Mouse (Mus musculus): ENCODE results near the gene Xkr7. TPM values are rescaled to one million over a fixed set of nuclear protein-coding genes. Genes with fewer than 3 reads are reported as not detected.

Gene Xkr7
- total RNA-seq, 2 experiments from 2014 or later = 4.3 to 5.7 TPM

GRCm38 (mm10) chr2:153030422-153030821 is 1.2 kb upstream of the Xkr7 start:
- no peak for DNase-seq (ENCODE audit: low spot score in 2 of 2)
- intact Hi-C loops (cut with DNase I) = no loop called here

DNA sequence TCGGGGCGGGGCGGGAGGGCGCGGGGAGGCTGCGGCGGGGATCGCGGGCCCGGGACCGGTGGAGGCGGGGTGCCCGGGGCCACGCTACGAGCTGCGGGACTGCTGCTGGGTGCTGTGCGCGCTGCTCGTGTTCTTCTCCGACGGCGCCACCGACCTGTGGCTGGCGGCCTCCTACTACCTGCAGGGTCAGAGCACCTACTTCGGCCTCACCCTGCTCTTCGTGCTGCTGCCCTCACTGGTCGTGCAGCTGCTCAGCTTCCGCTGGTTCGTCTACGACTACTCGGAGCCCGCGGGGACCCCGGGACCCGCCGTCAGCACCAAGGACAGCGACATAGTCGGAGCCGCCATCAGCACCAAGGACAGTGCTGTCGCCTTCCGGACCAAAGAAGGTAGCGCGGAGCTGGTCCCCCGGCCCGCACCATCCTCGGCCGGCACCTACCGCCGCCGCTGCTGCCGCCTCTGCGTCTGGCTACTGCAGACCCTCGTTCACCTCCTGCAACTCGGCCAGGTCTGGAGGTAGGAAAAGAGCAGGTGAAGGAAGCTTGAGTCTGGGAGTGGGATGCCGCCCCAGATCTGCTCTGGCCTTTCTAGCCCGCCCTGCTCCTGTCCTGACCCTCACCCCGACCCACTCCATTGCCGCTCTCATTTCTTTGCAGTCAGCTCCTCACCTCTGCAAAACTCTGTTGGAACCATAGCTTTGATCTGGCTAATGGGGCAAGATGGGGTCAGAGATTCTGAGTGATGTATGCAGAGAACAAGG is 611 bp downstream of the Xkr7 start:
- DNase-seq (ENCODE audit: low spot score in 2 of 2) = peak in 1 of 2 experiments; percentile 52
- intact Hi-C loops (cut with DNase I) = no loop called here

DNA sequence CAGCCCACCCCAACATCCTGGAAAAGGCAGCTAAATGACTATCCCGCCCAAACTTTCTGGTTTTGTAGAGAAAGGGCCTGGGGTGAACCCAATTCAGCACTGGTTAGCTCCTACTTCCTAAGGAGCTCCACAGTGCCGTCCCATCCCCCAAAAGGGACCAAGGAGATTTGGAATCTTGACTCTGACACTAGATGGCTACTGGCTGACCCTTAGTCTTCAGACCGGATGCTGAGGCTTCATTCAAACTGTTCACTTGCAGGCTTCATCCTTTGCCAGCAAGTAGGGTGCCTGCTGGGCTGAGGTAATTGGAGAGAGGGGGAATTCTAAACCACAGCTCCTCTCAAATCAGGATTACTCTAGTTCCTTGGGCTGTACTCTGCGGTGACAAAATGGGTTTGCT is 1.3 kb downstream of the Xkr7 start:
- intact Hi-C loops (cut with DNase I) = no loop called here
- DNase-seq (ENCODE audit: low spot score in 2 of 2) = no peak

DNA sequence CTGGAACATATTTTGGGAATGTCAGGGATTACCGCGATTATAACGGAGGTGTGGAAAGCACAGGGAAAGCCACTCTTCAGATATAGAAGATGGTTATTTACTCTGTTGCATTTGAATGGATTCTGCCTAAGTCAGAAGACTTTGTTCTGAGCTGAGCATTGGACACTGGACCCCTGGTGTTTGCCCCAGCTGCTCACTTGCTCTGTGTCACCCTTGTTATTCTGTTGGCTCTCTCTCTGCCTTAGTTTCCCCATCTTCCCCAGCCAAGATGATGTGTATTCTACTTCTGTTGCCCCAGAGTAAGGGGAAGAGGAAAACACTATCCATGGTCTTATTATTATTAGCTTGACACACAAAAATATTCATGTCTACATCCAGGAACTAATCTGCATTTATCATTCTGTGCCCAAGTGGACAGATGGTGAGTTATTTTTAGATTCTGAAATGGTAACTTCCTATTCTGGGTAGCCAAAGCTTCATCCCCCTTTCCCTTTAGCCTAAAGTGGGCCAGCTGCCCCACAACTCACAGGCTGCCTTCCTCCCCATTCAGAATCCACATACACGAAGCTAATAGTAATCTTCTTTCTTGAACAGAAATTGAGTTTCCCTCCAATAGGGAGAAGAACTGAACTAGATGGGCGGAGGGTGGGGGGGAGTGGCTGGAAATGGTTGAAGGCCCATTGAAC is 2.0 kb downstream of the Xkr7 start:
- DNase-seq (ENCODE audit: low spot score in 2 of 2) = peak in 1 of 2 experiments; percentile 47
- intact Hi-C loops (cut with DNase I) = no loop called here

DNA sequence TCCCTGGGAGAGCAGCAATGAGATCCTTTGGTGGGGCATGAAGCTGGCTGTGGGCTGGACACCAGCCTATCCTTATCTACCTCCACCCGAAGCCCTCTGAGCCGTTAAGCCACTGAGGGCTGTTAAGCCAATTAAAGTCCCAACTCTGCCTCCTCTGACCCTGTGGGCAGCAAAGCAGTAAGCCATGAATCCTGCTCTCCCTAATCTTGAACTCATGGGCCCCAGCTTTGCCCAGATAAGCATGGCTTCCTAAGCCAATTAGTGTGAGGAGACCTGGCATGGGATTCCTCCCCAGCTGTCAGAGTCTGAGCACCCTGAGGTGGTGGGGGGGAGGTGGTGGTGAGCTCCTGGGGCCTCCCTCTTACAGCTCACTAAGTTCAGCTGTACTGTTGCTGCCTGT is 5.0 kb downstream of the Xkr7 start:
- intact Hi-C loops (cut with DNase I) = no loop called here
- DNase-seq (ENCODE audit: low spot score in 2 of 2) = no peak

DNA sequence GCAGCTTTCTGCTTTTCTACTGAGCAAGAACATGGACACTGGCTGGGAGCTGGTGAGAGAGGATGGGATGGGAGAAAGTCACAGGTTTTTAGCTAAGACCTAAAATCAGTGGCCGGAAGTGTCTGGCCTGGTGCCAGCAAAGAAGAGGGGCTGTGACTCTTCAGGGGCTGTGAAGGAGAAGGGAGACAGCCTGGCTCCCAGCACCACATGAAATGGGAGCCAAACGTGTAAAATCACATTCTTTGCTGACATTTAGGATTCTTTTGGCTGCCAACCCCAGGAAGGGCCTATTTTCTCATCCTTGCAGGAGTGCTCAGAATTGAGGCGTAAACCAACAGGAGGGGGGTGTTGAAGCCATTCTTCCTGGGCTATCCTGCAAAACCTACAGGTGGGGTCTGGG is 12.2 kb downstream of the Xkr7 start:
- DNase-seq (ENCODE audit: low spot score in 2 of 2) = peak in 1 of 2 experiments; percentile 53
- intact Hi-C loops (cut with DNase I) = no loop called here

- peak; percentile 56 to 86 for DNase-seq (ENCODE audit: low spot score in 2 of 2)
- intact Hi-C loops (cut with DNase I) = no loop called here
These were observed 14.2 kb downstream of the Xkr7 start for GRCm38 (mm10) chr2:153045884-153046299.

GRCm38 (mm10) chr2:153047828-153048465 is 16.3 kb downstream of the Xkr7 start:
- DNase-seq (ENCODE audit: low spot score in 2 of 2) = peak in 1 of 2 experiments; percentile 74

GRCm38 (mm10) chr2:153049288-153049996 is 17.8 kb downstream of the Xkr7 start:
- DNase-seq (ENCODE audit: low spot score in 2 of 2) = peak; percentile 33 to 77
- intact Hi-C loops (cut with DNase I) = no loop called here

More at GRCm38 (mm10) chr2:153047828-153048465, 16.3 kb downstream of the Xkr7 start:
- intact Hi-C loops (cut with DNase I) = no loop called here

DNA sequence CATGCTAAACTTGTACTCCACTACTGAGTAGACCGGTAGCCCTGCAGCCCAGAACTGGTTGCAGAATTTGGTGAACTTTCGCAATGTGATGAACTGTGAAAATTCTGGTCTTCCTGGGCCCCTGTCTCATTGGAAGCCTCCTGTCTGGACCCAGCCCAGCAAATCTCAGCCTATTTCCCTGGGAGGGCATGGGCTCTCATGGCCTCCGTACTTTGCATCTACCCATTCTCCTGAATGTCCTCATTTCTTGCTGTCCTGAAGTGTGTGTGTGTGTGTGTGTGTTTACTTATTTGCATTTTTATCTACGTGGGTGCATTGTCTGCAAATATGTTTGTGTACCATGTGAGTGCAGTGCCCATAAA is 18.3 kb downstream of the Xkr7 start:
- intact Hi-C loops (cut with DNase I) = loop anchor here (10.0 kb wide), 1 partner anchor 135 kb away; the partner anchor contains the start of gene Mylk2
- DNase-seq (ENCODE audit: low spot score in 2 of 2) = no peak

DNA sequence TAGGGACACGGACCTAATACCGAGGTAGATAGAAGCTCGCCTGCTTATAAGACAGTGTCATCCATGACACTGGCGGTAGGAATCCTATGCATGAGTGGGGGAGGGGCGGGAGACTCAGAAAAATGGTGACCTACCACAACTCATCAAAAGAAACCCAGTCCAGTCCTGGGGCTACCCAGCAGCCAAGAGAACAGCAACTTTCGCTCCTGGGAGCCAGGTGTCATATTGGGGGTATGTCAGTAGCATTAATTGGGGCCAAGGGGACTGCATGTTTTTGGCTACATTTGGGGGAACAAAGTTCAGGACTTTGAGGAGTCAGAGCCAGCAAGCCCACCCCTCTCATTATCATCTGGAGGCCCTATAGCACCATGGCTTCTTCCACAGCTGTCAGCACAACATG is 19.4 kb downstream of the Xkr7 start:
- intact Hi-C loops (cut with DNase I) = loop anchor here (10.0 kb wide), 1 partner anchor 136 kb away; the partner anchor contains the start of gene Mylk2

GRCm38 (mm10) chr2:153051537-153051936 is 19.9 kb downstream of the Xkr7 start:
- no peak for DNase-seq (ENCODE audit: low spot score in 2 of 2)
- intact Hi-C loops (cut with DNase I) = loop anchor here (10.0 kb wide), 1 partner anchor 137 kb away; the partner anchor contains the start of gene Mylk2

More for the DNA sequence above, 19.4 kb downstream of the Xkr7 start:
- DNase-seq (ENCODE audit: low spot score in 2 of 2) = no peak

GRCm38 (mm10) chr2:153052700-153053351 is 21.2 kb downstream of the Xkr7 start:
- no peak for DNase-seq (ENCODE audit: low spot score in 2 of 2)
- intact Hi-C loops (cut with DNase I) = loop anchor here (10.0 kb wide), 1 partner anchor 138 kb away; the partner anchor contains the start of gene Mylk2

- no peak for DNase-seq (ENCODE audit: low spot score in 2 of 2)
- intact Hi-C loops (cut with DNase I) = loop anchor here (10.0 kb wide), 1 partner anchor 139 kb away; the partner anchor contains the start of gene Mylk2
These were observed 22.2 kb downstream of the Xkr7 start for GRCm38 (mm10) chr2:153053896-153054295.

GRCm38 (mm10) chr2:153055270-153055920 is 23.7 kb downstream of the Xkr7 start:
- intact Hi-C loops (cut with DNase I) = loop anchor here (10.0 kb wide), 1 partner anchor 141 kb away; the partner anchor contains the start of gene Mylk2
- no peak for DNase-seq (ENCODE audit: low spot score in 2 of 2)

DNA sequence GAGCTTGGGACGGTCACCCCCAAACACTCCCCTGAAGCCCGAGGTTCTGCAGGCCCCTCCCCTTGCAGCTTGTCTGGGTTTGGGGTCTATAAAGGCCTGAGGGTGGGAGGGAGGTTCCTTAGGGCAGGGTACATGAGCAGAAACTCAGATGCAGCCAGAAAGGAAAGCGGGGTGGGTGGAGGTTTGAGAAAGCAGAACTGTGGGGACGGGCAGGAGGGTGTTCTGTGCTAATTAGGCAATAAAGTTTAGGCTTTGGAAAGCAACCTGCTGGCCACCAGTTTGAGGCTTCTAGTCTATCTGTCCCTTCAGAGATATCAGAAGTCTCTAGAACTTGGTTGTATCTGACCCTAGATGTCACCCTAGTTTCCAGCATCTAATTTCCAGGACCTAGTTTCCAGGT is 26.7 kb downstream of the Xkr7 start:
- no peak for DNase-seq (ENCODE audit: low spot score in 2 of 2)
- intact Hi-C loops (cut with DNase I) = loop anchor here (10.0 kb wide), 1 partner anchor 144 kb away; the partner anchor contains the start of gene Mylk2

DNA sequence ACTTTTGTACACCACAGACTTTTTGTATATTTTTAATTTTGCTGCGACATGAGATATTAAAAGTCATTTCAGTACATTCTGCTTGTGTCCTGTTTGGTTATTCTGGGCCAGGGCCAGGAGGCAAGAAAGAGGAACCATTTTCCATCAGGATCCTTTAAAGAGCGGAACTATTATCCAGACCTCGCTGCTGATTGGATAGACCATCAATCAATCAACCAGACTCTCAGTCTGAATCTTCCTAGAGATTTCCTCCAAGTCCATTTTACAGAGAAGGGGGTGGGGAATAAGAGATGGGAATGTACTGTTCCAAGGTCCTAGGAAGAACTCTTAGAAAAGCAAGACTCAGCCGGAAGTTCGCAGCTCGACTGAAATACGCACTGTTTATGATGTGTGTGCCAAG is 28.6 kb downstream of the Xkr7 start:
- no peak for DNase-seq (ENCODE audit: low spot score in 2 of 2)
- intact Hi-C loops (cut with DNase I) = no loop called here

GRCm38 (mm10) chr2:153063394-153063793 is 31.7 kb downstream of the Xkr7 start:
- intact Hi-C loops (cut with DNase I) = no loop called here
- DNase-seq (ENCODE audit: low spot score in 2 of 2) = no peak
